Mouse (Mus musculus): ENCODE results near the gene 2510039O18Rik. TPM values are rescaled to one million over a fixed set of nuclear protein-coding genes. Genes with fewer than 3 reads are reported as not detected.

The 2510039O18Rik gene
- polyA plus RNA-seq, 1 experiment from 2014 or later: 22.1 TPM

DNA sequence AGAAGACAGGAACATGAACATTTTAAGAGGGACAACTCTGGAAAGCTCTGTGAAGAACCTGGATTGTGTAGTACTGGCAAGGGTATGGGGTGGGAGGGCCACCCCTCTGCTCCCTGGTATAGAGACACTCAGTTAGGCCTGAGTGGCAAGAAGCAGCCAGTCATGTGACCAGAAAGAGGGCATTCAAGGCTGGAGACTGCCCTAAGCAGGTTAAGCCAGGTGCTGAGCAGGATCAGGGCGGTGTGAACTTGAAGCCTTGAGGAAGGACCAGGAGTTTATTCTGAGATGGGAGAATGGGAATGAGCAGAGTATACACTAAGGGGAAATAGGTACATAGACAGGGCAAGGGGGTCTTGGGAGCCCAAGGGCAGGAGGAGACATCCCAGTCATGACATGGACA is 2.3 kb downstream of the 2510039O18Rik start:
- Histone ChIP-seq H3K4me1 (ENCODE audit: control insufficient read depth in 2 of 2, insufficient read depth in 2 of 2, low read length in 2 of 2) (peaks cover 26 to 34% of the 10 kb centered on the region in 2 experiments), H3K36me3 (ENCODE audit: control insufficient read depth, insufficient read depth, low read length) (peaks cover 52% of the 10 kb centered on the region), H3K27me3 (ENCODE audit: control insufficient read depth, insufficient read depth, low read length) (no peaks in the 10 kb centered on the region), H3K9me3 (ENCODE audit: control insufficient read depth, low read length) (no peaks in the 10 kb centered on the region), H3K27ac (replicated peaks in 1 of 2; ENCODE audit: control insufficient read depth in 1 of 2, insufficient read depth in 1 of 2, low read depth in 2 of 2, low read length in 2 of 2) (no peak overlapping the region), H3K9ac (ENCODE audit: low read length) (no peak overlapping the region), H3K4me3 (ENCODE audit: control insufficient read depth in 1 of 2, insufficient read depth in 1 of 2, low read depth in 1 of 2, low read length in 2 of 2) (no peak overlapping the region), H3K4me2 (ENCODE audit: low read length) (peak overlapping the region; percentile 97; the same call in 1 of the 2 replicates)
- 94% methylated on average over 1 of the region's 1 CpGs for WGBS
- ATAC-seq (ENCODE audit: insufficient number of reproducible peaks, insufficient read depth, low FRiP score, low read depth): no peak

DNA sequence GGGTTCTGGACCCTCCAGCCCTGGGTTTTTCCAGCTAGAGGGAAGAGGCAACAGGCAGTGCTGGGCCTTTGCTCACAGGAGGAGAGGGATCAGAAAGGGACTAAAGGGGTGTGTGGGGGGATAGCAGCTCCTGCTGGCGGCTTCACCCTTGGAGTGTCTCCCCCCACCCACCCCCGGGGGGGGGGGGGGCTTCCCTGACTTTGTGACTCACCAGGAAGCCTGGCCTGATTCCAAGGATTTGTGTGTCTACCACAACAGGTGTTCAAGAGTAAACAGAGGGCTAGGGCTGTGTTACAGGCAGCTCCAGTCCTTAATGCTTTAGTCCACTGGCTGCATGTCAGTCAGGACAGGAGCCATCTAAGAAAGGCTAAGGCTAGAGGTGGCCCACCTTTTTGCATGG is 6.8 kb downstream of the 2510039O18Rik start:
- peaks cover 60% of the 10 kb centered on the region for H3K36me3 ChIP-seq (ENCODE audit: control insufficient read depth, insufficient read depth, low read length)

DNA sequence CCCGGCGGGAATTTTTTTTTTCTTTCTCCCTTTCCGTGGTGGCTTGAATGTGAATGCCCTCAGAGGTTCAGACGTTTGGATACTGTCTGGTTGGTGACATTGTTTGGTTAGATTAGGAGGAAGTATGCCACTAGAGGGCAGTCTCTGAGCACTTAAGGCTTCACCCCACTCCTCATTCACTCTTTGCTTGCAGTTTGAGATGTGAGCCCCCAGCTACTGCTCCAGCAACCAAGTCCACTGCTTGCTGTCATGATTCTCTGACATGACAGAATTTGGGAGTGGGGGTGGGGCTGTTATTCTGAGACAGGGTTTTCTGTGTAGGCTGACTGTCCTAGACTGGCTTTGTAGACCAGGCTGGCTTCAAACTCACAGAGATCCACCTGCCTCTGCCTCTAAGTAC is 12.9 kb downstream of the 2510039O18Rik start:
- Histone ChIP-seq H3K4me2 (ENCODE audit: low read length) (no peak overlapping the region), H3K9ac (ENCODE audit: low read length) (no peak overlapping the region), H3K4me3 (ENCODE audit: control insufficient read depth in 1 of 2, insufficient read depth in 1 of 2, low read depth in 1 of 2, low read length in 2 of 2) (no peak overlapping the region), H3K9me3 (ENCODE audit: control insufficient read depth, low read length) (no peaks in the 10 kb centered on the region), H3K27me3 (ENCODE audit: control insufficient read depth, insufficient read depth, low read length) (no peaks in the 10 kb centered on the region), H3K4me1 (ENCODE audit: control insufficient read depth in 2 of 2, insufficient read depth in 2 of 2, low read length in 2 of 2) (no peaks in the 10 kb centered on the region), H3K27ac (replicated peaks in 1 of 2; ENCODE audit: control insufficient read depth in 1 of 2, insufficient read depth in 1 of 2, low read depth in 2 of 2, low read length in 2 of 2) (no peak overlapping the region), H3K36me3 (ENCODE audit: control insufficient read depth, insufficient read depth, low read length) (peaks cover 8% of the 10 kb centered on the region)
- no peak for ATAC-seq (ENCODE audit: insufficient number of reproducible peaks, insufficient read depth, low FRiP score, low read depth)
- 3% methylated on average over 4 of the region's 4 CpGs for whole genome bisulfite sequencing

More for the DNA sequence above, 6.8 kb downstream of the 2510039O18Rik start:
- Histone ChIP-seq H3K9ac (ENCODE audit: low read length) (no peak overlapping the region), H3K4me2 (ENCODE audit: low read length) (no peak overlapping the region), H3K27ac (replicated peaks in 1 of 2; ENCODE audit: control insufficient read depth in 1 of 2, insufficient read depth in 1 of 2, low read depth in 2 of 2, low read length in 2 of 2) (no peak overlapping the region), H3K27me3 (ENCODE audit: control insufficient read depth, insufficient read depth, low read length) (no peaks in the 10 kb centered on the region), H3K9me3 (ENCODE audit: control insufficient read depth, low read length) (no peaks in the 10 kb centered on the region), H3K4me1 (ENCODE audit: control insufficient read depth in 2 of 2, insufficient read depth in 2 of 2, low read length in 2 of 2) (peaks cover 2 to 5% of the 10 kb centered on the region in 2 experiments; a peak in 2 of 4 replicates), H3K4me3 (ENCODE audit: control insufficient read depth in 1 of 2, insufficient read depth in 1 of 2, low read depth in 1 of 2, low read length in 2 of 2) (no peak overlapping the region)
- no peak for ATAC-seq (ENCODE audit: insufficient number of reproducible peaks, insufficient read depth, low FRiP score, low read depth)
- WGBS: 60% methylated on average over 2 of the region's 2 CpGs

DNA sequence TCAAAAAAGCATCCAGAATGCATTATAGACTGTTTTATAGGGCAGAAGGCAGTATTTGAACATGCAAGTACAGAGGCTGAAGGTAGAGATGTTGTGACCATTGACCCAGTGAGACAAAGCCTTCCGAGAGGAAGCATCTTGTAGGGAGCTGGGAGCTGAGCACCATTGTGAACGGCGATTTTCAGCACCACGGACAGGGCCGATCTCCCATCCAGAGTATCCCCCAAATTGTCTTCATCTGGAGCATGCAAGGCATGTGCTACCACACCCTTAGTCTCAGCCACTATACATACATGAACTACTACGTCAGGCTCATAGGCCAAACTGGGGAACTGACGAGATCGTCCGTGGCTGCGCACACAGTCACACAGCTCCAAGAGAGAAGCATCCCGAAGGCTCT is 16.4 kb downstream of the 2510039O18Rik start:
- peaks cover 6 to 9% of the 10 kb centered on the region in 2 experiments; a peak in 3 of 4 replicates for H3K4me1 ChIP-seq (ENCODE audit: control insufficient read depth in 2 of 2, insufficient read depth in 2 of 2, low read length in 2 of 2)
- no peaks in the 10 kb centered on the region for H3K36me3 ChIP-seq (ENCODE audit: control insufficient read depth, insufficient read depth, low read length)
- no peak overlapping the region for H3K9ac ChIP-seq (ENCODE audit: low read length)
- no peaks in the 10 kb centered on the region for H3K9me3 ChIP-seq (ENCODE audit: control insufficient read depth, low read length)
- no peak overlapping the region for H3K4me3 ChIP-seq (ENCODE audit: control insufficient read depth in 1 of 2, insufficient read depth in 1 of 2, low read depth in 1 of 2, low read length in 2 of 2)
- no peak overlapping the region for H3K4me2 ChIP-seq (ENCODE audit: low read length)
- H3K27me3 ChIP-seq (ENCODE audit: control insufficient read depth, insufficient read depth, low read length): no peaks in the 10 kb centered on the region
- ATAC-seq (ENCODE audit: insufficient number of reproducible peaks, insufficient read depth, low FRiP score, low read depth): no peak
- no peak overlapping the region for H3K27ac ChIP-seq (replicated peaks in 1 of 2; ENCODE audit: control insufficient read depth in 1 of 2, insufficient read depth in 1 of 2, low read depth in 2 of 2, low read length in 2 of 2)
- WGBS: 35% methylated on average over 11 of the region's 11 CpGs

DNA sequence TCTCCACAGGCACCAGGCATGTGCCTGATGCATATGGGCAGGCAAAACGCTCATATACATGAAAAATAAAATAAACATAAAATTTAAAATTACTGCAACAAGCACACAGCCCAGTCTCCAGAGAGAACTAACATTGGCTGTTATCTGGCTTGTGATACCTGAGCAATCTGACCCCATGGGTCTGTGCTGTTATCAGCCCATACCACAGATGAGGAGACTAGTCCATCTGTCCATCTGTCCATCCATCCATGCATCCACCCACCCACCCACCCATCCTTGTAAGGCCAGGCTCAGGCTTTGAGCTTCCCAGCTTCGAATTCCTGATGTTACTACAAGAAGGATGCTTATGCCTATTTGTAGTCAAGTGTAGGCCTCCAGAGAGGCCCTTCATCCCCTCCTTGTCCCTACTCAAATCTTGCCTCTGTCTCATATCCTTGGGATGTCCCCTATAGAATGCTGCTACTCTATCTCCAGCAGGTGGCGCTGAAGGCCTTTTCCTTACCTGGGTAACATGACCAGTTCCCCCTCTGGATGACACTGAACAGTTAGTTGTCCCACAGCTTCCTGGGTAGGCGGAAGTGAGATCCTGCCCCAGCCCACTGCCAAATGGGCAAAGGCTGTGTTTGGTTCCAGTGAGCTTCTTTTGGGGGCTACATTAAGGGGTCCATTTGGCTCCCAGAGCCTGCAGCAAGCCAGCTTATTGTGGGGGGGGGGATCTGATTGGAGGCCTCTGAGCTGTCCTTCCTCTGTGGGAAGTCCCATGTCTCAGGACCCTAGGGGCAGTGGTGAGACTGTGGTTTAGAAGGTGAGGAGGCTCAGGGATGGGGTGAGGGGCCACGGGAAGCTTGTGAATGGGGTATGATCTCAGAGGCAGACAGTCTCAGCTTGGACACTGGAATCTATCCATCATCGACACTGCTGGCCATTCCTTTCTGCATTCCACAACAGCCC is 19.5 kb downstream of the 2510039O18Rik start:
- ATAC-seq (ENCODE audit: insufficient number of reproducible peaks, insufficient read depth, low FRiP score, low read depth): no peak
- no peaks in the 10 kb centered on the region for H3K27me3 ChIP-seq (ENCODE audit: control insufficient read depth, insufficient read depth, low read length)
- H3K4me2 ChIP-seq (ENCODE audit: low read length): no peak overlapping the region
- peaks cover 24 to 27% of the 10 kb centered on the region in 2 experiments for H3K4me1 ChIP-seq (ENCODE audit: control insufficient read depth in 2 of 2, insufficient read depth in 2 of 2, low read length in 2 of 2)
- no peak overlapping the region; a peak in 1 of 4 replicates for H3K27ac ChIP-seq (replicated peaks in 1 of 2; ENCODE audit: control insufficient read depth in 1 of 2, insufficient read depth in 1 of 2, low read depth in 2 of 2, low read length in 2 of 2)
- H3K9me3 ChIP-seq (ENCODE audit: control insufficient read depth, low read length): no peaks in the 10 kb centered on the region
- no peak overlapping the region for H3K9ac ChIP-seq (ENCODE audit: low read length)
- H3K4me3 ChIP-seq (ENCODE audit: control insufficient read depth in 1 of 2, insufficient read depth in 1 of 2, low read depth in 1 of 2, low read length in 2 of 2): no peak overlapping the region
- no peaks in the 10 kb centered on the region for H3K36me3 ChIP-seq (ENCODE audit: control insufficient read depth, insufficient read depth, low read length)
- WGBS: 21% methylated on average over 6 of the region's 6 CpGs

DNA sequence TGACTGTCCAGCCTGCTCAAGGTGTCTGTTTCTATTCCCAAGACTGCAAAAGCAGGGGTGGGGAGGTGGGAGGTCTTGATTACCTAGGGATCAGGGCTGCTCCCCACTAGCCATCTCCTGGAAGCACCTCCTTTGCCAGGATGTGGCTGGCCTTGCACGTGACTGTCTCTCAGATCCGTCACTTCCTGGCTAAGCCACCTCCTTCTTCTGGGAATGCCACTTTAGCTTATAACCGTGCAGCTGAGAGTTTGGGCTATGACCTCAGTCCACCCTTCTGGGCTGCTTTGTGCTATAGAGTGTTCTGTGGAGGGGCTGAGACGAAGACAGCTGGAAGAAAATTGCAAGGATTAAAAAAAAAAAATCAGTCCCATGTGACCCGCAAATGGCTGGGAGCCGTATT is 22.1 kb downstream of the 2510039O18Rik start:
- H3K27ac ChIP-seq (replicated peaks in 1 of 2; ENCODE audit: control insufficient read depth in 1 of 2, insufficient read depth in 1 of 2, low read depth in 2 of 2, low read length in 2 of 2): peak overlapping the region; percentile 65 to 79
- no peak for ATAC-seq (ENCODE audit: insufficient number of reproducible peaks, insufficient read depth, low FRiP score, low read depth)

DNA sequence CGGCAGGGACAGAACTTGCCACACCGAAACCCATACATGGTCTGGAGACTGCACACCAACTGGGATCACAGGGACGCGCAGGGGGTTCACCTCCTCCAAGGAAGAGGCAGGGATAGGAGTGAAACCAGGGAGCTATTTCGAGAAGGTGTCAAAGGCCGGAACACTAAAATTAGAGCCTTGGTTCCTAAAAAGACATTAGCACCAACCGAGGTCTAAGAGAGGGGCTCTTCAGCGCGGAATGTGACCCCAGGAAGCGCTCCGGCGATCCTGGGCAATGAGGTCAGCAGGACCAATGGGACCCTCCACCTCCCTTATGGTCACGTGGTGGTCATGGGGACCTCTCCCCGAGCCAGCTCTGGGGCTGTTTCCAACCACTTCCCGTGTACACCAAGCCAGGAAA is 22.9 kb downstream of the 2510039O18Rik start:
- H3K4me1 ChIP-seq (ENCODE audit: control insufficient read depth in 2 of 2, insufficient read depth in 2 of 2, low read length in 2 of 2): peaks cover 40 to 46% of the 10 kb centered on the region in 2 experiments
- no peaks in the 10 kb centered on the region for H3K36me3 ChIP-seq (ENCODE audit: control insufficient read depth, insufficient read depth, low read length)
- ATAC-seq (ENCODE audit: insufficient number of reproducible peaks, insufficient read depth, low FRiP score, low read depth): peak; percentile 66
- H3K4me3 ChIP-seq (ENCODE audit: control insufficient read depth in 1 of 2, insufficient read depth in 1 of 2, low read depth in 1 of 2, low read length in 2 of 2): no peak overlapping the region
- 41% methylated on average over 15 of the region's 15 CpGs for WGBS
- peak overlapping the region; percentile 79 to 86 for H3K27ac ChIP-seq (replicated peaks in 1 of 2; ENCODE audit: control insufficient read depth in 1 of 2, insufficient read depth in 1 of 2, low read depth in 2 of 2, low read length in 2 of 2)
- no peaks in the 10 kb centered on the region for H3K27me3 ChIP-seq (ENCODE audit: control insufficient read depth, insufficient read depth, low read length)
- peak overlapping the region; percentile 31; the same call in 1 of the 2 replicates for H3K9ac ChIP-seq (ENCODE audit: low read length)
- H3K9me3 ChIP-seq (ENCODE audit: control insufficient read depth, low read length): no peaks in the 10 kb centered on the region
- peak overlapping the region; percentile 40 for H3K4me2 ChIP-seq (ENCODE audit: low read length)

More for the DNA sequence above, 22.1 kb downstream of the 2510039O18Rik start:
- no peak overlapping the region for H3K9ac ChIP-seq (ENCODE audit: low read length)
- no peaks in the 10 kb centered on the region for H3K36me3 ChIP-seq (ENCODE audit: control insufficient read depth, insufficient read depth, low read length)
- 44% methylated on average over 6 of the region's 6 CpGs for WGBS
- no peaks in the 10 kb centered on the region for H3K9me3 ChIP-seq (ENCODE audit: control insufficient read depth, low read length)
- H3K27me3 ChIP-seq (ENCODE audit: control insufficient read depth, insufficient read depth, low read length): no peaks in the 10 kb centered on the region
- peaks cover 40 to 46% of the 10 kb centered on the region in 2 experiments for H3K4me1 ChIP-seq (ENCODE audit: control insufficient read depth in 2 of 2, insufficient read depth in 2 of 2, low read length in 2 of 2)
- H3K4me3 ChIP-seq (ENCODE audit: control insufficient read depth in 1 of 2, insufficient read depth in 1 of 2, low read depth in 1 of 2, low read length in 2 of 2): no peak overlapping the region
- peak overlapping the region; percentile 40 for H3K4me2 ChIP-seq (ENCODE audit: low read length)

All from heart, embryonic 14.5 days (tissue).